Mouse (Mus musculus) ovary, postnatal 10 days (tissue): Measurements from ENCODE around the gene Rpl38.

ENCODE experiments used
- DNase-seq: peaks from one replicate; pipeline ENCODE4 v3.0.0; 2022; ENCODE audit warnings: low spot score

Gene Rpl38

GRCm38 (mm10) chr11:114680291-114680690, 12.0 kb downstream of the Rpl38 start:
- no peak for DNase-seq

GRCm38 (mm10) chr11:114681054-114681453, 12.7 kb downstream of the Rpl38 start:
- no peak for DNase-seq

- no peak for DNase-seq
These were observed 14.1 kb downstream of the Rpl38 start for GRCm38 (mm10) chr11:114682321-114682900.

- no peak for DNase-seq
These were observed 14.9 kb downstream of the Rpl38 start for GRCm38 (mm10) chr11:114683029-114683721.

GRCm38 (mm10) chr11:114683722-114684621, 15.6 kb downstream of the Rpl38 start:
- no peak for DNase-seq

GRCm38 (mm10) chr11:114684627-114685373, 16.5 kb downstream of the Rpl38 start:
- no peak for DNase-seq

GRCm38 (mm10) chr11:114685526-114686040, 17.3 kb downstream of the Rpl38 start:
- no peak for DNase-seq

GRCm38 (mm10) chr11:114686221-114686959, 18.1 kb downstream of the Rpl38 start:
- no peak for DNase-seq

- DNase-seq = no peak
These were observed 19.4 kb downstream of the Rpl38 start for GRCm38 (mm10) chr11:114687574-114688188.

- DNase-seq = no peak
These were observed 20.4 kb downstream of the Rpl38 start for GRCm38 (mm10) chr11:114688729-114689128.

GRCm38 (mm10) chr11:114690192-114690591, 21.9 kb downstream of the Rpl38 start:
- DNase-seq = no peak

GRCm38 (mm10) chr11:114691454-114692182, 23.3 kb downstream of the Rpl38 start:
- no peak for DNase-seq

GRCm38 (mm10) chr11:114692601-114693000, 24.3 kb downstream of the Rpl38 start:
- DNase-seq = no peak

- no peak for DNase-seq
These were observed 25.1 kb downstream of the Rpl38 start for GRCm38 (mm10) chr11:114693456-114693855.

GRCm38 (mm10) chr11:114694451-114694850, 26.1 kb downstream of the Rpl38 start:
- DNase-seq = no peak

- DNase-seq = no peak
These were observed 30.2 kb downstream of the Rpl38 start for GRCm38 (mm10) chr11:114698496-114698895.

- no peak for DNase-seq
These were observed 31.2 kb downstream of the Rpl38 start for GRCm38 (mm10) chr11:114699511-114699910.

- no peak for DNase-seq
These were observed 34.1 kb downstream of the Rpl38 start for GRCm38 (mm10) chr11:114702311-114702995.

- DNase-seq = no peak
These were observed 34.7 kb downstream of the Rpl38 start for GRCm38 (mm10) chr11:114702996-114703361.
